Mouse (Mus musculus) stomach, embryonic 15.5 days (tissue): ENCODE data around the gene 4930455H04Rik. TPM values are rescaled to one million over a fixed set of nuclear protein-coding genes. Genes with fewer than 3 reads are reported as not detected.

Source experiments
- ATAC-seq: fragments of 200-750 bp; cut with Nextera tagmentation; 2 replicates; pipeline ENCODE4 v1.8.0; 2017; ENCODE audit warnings: low read depth, moderate number of reproducible peaks, moderate TSS enrichment; ENCODE audit not compliant: insufficient read depth, low FRiP score
- H3K27ac ChIP-seq: fragments of 300-500 bp; sonication (generic); 2 replicates; pipeline ENCODE4 v1.5.1; 2015; ENCODE audit warnings: mild to moderate bottlenecking, inconsistent platforms
- H3K27me3 ChIP-seq: fragments of 300-500 bp; sonication (generic); replicated peaks from 2 replicates; pipeline ENCODE4 v1.6.1; 2015; ENCODE audit warnings: inconsistent platforms
- H3K36me3 ChIP-seq: fragments of 300-500 bp; sonication (generic); 2 replicates; pipeline ENCODE4 v1.6.1; 2015; ENCODE audit warnings: inconsistent platforms
- H3K4me1 ChIP-seq: fragments of 300-500 bp; sonication (generic); 2 replicates; pipeline ENCODE4 v1.6.1; 2015; ENCODE audit warnings: inconsistent platforms
- H3K4me2 ChIP-seq: fragments of 300-500 bp; sonication (generic); 2 replicates; pipeline ENCODE4 v1.6.1; 2015; ENCODE audit warnings: mild to moderate bottlenecking, inconsistent platforms
- H3K4me3 ChIP-seq: fragments of 300-500 bp; sonication (generic); replicated peaks from 2 replicates; pipeline ENCODE4 v1.5.1; 2015; ENCODE audit warnings: inconsistent platforms
- H3K9ac ChIP-seq: fragments of 300-500 bp; sonication (generic); 2 replicates; pipeline ENCODE4 v1.6.1; 2015; ENCODE audit warnings: inconsistent platforms
- H3K9me3 ChIP-seq: fragments of 300-500 bp; sonication (generic); 2 replicates; pipeline ENCODE4 v1.6.1; 2016; ENCODE audit warnings: inconsistent platforms
- WGBS: fragments of 180-500 bp; shearing (Covaris S2); methylation state at CpG from one replicate; pipeline ENCODE4 v1.1.7; 2015; 5-methylcytosine and 5-hydroxymethylcytosine counted together
- polyA plus RNA-seq: library from polyadenylated mRNA; unstranded; fragments of >200 nt; fragmentation: Nextera tagmentation; extraction: Ambion mirVana; gene quantifications from 2 replicates; pipeline ENCODE4 v1.2.1, GENCODE M21; 2015

4930455H04Rik gene
- polyA plus RNA-seq, 1 experiment from 2014 or later, result not detected

DNA sequence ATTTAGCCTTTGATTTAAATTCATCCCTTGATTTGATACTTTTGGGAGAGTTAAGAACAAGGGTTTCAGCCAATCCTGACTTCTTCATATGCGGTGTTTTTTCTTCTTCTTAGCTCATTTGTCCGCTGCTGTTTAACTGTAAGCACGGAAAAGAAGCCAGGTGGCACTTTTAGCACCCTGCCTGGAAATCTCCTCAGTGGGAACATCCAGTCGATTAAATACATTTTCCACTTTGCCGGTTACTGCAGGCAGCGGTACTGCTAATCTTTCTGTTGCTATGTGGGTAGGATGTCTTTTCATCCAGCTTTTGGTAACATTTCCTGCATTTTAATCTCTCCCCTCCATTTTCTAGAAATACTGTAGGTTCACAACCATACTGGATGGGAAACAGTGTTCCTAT, 39.3 kb downstream of the 4930455H04Rik start:
- H3K36me3 ChIP-seq, result no peaks in the 10 kb centered on the region
- 67% methylated on average over 6 of the region's 6 CpGs for WGBS
- H3K9ac ChIP-seq, result no peak overlapping the region
- H3K9me3 ChIP-seq, result no peaks in the 10 kb centered on the region
- no peaks in the 10 kb centered on the region for H3K4me1 ChIP-seq
- H3K4me2 ChIP-seq, result no peak overlapping the region
- no peak for ATAC-seq
- H3K27ac ChIP-seq, result no peak overlapping the region
- H3K4me3 ChIP-seq, result no peak overlapping the region
- no peaks in the 10 kb centered on the region for H3K27me3 ChIP-seq

DNA sequence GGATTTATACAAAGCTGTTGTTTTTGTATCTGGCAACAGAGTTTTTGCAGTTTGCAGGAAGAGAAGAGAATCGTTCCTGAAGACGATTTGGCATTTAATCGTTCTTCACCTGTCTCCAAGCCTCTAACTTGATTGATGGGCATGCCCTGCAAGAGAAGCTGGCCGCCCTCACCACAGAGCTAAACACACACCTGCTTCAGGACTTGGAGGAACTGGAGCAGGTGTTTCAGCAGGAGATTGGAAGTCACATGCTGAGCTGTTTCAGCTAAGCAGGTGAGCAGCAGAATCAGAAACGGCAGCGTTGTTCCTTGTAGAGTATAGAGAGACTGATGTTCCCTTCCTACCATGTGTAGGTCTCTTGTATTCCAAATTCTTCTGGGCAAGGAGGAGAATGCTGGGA, 42.1 kb downstream of the 4930455H04Rik start:
- H3K4me1 ChIP-seq, result no peaks in the 10 kb centered on the region
- H3K9me3 ChIP-seq, result no peaks in the 10 kb centered on the region
- no peak overlapping the region for H3K9ac ChIP-seq
- H3K4me2 ChIP-seq, result no peak overlapping the region
- H3K4me3 ChIP-seq, result no peak overlapping the region
- no peak overlapping the region for H3K27ac ChIP-seq
- ATAC-seq, result no peak
- WGBS, result 43% methylated on average over 6 of the region's 6 CpGs
- H3K36me3 ChIP-seq, result no peaks in the 10 kb centered on the region
- H3K27me3 ChIP-seq, result no peaks in the 10 kb centered on the region

GRCm38 (mm10) chr3:117020319-117020718, 52.3 kb downstream of the 4930455H04Rik start:
- Histone ChIP-seq H3K4me2 (no peak overlapping the region), H3K9me3 (no peaks in the 10 kb centered on the region)
- 91% methylated on average over 3 of the region's 3 CpGs for WGBS

GRCm38 (mm10) chr3:117021907-117022306, 53.8 kb downstream of the 4930455H04Rik start:
- ATAC-seq, result no peak
- Histone ChIP-seq H3K27ac (no peak overlapping the region), H3K9ac (no peak overlapping the region), H3K4me2 (no peak overlapping the region), H3K4me1 (no peaks in the 10 kb centered on the region), H3K4me3 (no peak overlapping the region), H3K9me3 (no peaks in the 10 kb centered on the region), H3K36me3 (no peaks in the 10 kb centered on the region), H3K27me3 (no peaks in the 10 kb centered on the region)
- WGBS, result 59% methylated on average over 7 of the region's 7 CpGs

More at GRCm38 (mm10) chr3:117020319-117020718, 52.3 kb downstream of the 4930455H04Rik start:
- H3K36me3 ChIP-seq, result no peaks in the 10 kb centered on the region
- no peak overlapping the region for H3K9ac ChIP-seq
- H3K4me3 ChIP-seq, result no peak overlapping the region
- no peak overlapping the region for H3K27ac ChIP-seq
- H3K27me3 ChIP-seq, result no peaks in the 10 kb centered on the region
- no peak for ATAC-seq
- no peaks in the 10 kb centered on the region for H3K4me1 ChIP-seq

DNA sequence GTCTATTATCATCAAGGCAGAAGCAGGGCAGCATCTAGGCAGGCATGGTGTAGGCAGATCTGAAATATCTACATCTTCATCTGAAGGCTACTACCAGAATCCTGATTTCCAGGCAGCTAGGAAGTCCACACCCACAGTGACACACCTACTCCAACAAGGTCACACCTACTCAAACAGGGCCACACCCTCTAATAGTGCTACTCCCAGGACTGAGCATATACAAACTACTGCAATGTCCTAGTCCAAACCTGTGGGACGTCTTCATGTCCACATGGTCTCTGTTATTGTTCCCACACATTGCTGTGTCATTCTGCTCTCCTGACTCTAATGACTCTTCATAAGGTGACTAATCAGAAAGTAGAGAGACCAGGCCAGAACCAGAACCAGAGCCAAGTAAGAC, 56.0 kb downstream of the 4930455H04Rik start:
- Histone ChIP-seq H3K27ac (no peak overlapping the region), H3K9ac (no peak overlapping the region), H3K27me3 (no peaks in the 10 kb centered on the region), H3K9me3 (no peaks in the 10 kb centered on the region), H3K36me3 (no peaks in the 10 kb centered on the region), H3K4me2 (no peak overlapping the region), H3K4me1 (no peaks in the 10 kb centered on the region), H3K4me3 (no peak overlapping the region)
- WGBS, result 57% methylated on average over 1 of the region's 1 CpGs
- ATAC-seq, result no peak

DNA sequence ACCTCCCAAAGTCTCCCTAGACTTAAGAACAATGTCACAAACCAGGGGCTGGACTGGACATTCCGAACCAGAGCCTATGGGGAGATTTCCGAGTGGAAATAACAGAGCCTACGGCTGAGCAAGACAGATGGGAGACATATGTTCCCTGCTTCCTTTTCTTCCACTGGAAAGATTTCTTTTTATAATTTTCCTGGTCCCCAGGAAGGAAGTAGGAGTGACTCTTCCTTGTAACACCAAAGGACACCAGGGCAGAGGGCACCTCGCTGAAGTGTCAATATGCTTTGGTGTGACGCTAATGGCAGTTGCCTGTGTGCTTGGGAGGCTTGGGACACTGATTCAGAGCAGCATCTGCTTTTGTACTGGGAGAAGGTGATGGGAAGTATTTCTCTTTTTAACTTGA, 56.5 kb downstream of the 4930455H04Rik start:
- Histone ChIP-seq H3K4me3 (no peak overlapping the region), H3K4me1 (no peaks in the 10 kb centered on the region), H3K9me3 (no peaks in the 10 kb centered on the region), H3K27me3 (no peaks in the 10 kb centered on the region), H3K27ac (no peak overlapping the region), H3K36me3 (no peaks in the 10 kb centered on the region), H3K4me2 (no peak overlapping the region), H3K9ac (no peak overlapping the region)
- no peak for ATAC-seq
- WGBS, result 65% methylated on average over 5 of the region's 5 CpGs

DNA sequence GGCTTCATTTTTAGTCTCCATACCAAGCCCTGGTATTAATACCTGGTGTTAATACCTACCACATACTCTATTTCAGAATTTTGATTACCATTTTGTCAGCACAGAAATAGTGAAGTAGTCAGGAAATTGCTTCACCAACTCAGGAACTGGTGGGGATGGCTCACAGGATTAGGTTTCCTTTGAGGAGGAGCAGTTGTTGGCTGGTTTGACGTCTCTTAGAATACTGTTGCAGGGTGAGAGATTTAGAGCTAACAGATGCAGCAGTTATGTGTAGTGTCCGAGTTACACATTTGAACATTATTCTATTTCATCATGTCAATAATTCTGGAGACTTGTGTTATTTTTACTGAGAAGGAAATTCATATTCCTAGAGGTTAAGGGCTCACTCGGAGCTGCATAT, 57.4 kb downstream of the 4930455H04Rik start:
- 73% methylated on average over 3 of the region's 3 CpGs for WGBS
- Histone ChIP-seq H3K36me3 (no peaks in the 10 kb centered on the region), H3K27me3 (no peaks in the 10 kb centered on the region), H3K4me3 (no peak overlapping the region), H3K9me3 (no peaks in the 10 kb centered on the region), H3K9ac (no peak overlapping the region), H3K4me2 (no peak overlapping the region), H3K27ac (no peak overlapping the region), H3K4me1 (no peaks in the 10 kb centered on the region)
- no peak for ATAC-seq

Other genes with a start within 250 kb of the 4930455H04Rik start
- 13.8 and 14.0 TPM in 2 replicates for gene Agl, start 160.1 kb upstream of the 4930455H04Rik start, polyA plus RNA-seq
- gene Frrs1, start 108.8 kb upstream of the 4930455H04Rik start, polyA plus RNA-seq, result 34.5 and 40.5 TPM in 2 replicates
- 5.9 and 6.6 TPM in 2 replicates for gene Palmd, start 720 bp downstream of the 4930455H04Rik start, polyA plus RNA-seq